Mouse (Mus musculus) kidney, postnatal 0 days (tissue): ENCODE measurements around the gene Il17f. TPM values are rescaled to one million over a fixed set of nuclear protein-coding genes. Genes with fewer than 3 reads are reported as not detected.

Experiments
- ATAC-seq: fragments of 200-750 bp; cut with Nextera tagmentation; replicated peaks from 2 replicates; pipeline ENCODE4 v1.8.0; 2017; ENCODE audit warnings: low read depth, moderate number of reproducible peaks, moderate TSS enrichment, moderate library complexity; ENCODE audit not compliant: low FRiP score
- DNase-seq: peaks from one replicate; pipeline ENCODE4 v3.0.0-alpha.2; 2016; ENCODE audit warnings: low spot score
- H3K27ac ChIP-seq: fragments of 300-500 bp; sonication (generic); 2 replicates; pipeline ENCODE4 v1.5.1; 2014; ENCODE audit warnings: mild to moderate bottlenecking
- H3K27me3 ChIP-seq: fragments of 300-500 bp; sonication (generic); 2 replicates; pipeline ENCODE4 v1.6.1; 2014; ENCODE audit warnings: low read length, mixed read lengths; ENCODE audit not compliant: insufficient read depth
- H3K36me3 ChIP-seq: fragments of 300-500 bp; sonication (generic); 2 replicates; pipeline ENCODE4 v1.6.1; 2014; ENCODE audit warnings: low read length, mixed read lengths; ENCODE audit not compliant: insufficient read depth
- H3K4me1 ChIP-seq: fragments of 300-500 bp; sonication (generic); replicated peaks from 2 replicates; pipeline ENCODE4 v1.6.1; 2014; ENCODE audit warnings: antibody characterized with exemption, low read length, mixed read lengths; ENCODE audit not compliant: insufficient read depth
- H3K4me2 ChIP-seq: fragments of 300-500 bp; sonication (generic); 2 replicates; pipeline ENCODE4 v1.6.1; 2014; ENCODE audit warnings: mild to moderate bottlenecking, low read length, moderate library complexity, mixed read lengths
- H3K4me3 ChIP-seq: fragments of 300-500 bp; sonication (generic); replicated peaks from 2 replicates; pipeline ENCODE4 v1.5.1; 2014; ENCODE audit warnings: low read depth, low read length
- H3K9ac ChIP-seq: fragments of 300-500 bp; sonication (generic); 2 replicates; pipeline ENCODE4 v1.6.1; 2014; ENCODE audit warnings: low read depth, low read length
- H3K9me3 ChIP-seq: fragments of 300-500 bp; sonication (generic); replicated peaks from 2 replicates; pipeline ENCODE4 v1.6.1; 2016; ENCODE audit warnings: low read length, inconsistent platforms, mixed read lengths
- CTCF ChIP-seq: IDR thresholded peaks from 2 replicates; pipeline ENCODE4 v1.5.1; 2016; ENCODE audit warnings: antibody characterized with exemption, low read depth, mild to moderate bottlenecking, moderate library complexity
- WGBS: fragments of 180-500 bp; shearing (Covaris S2); extraction: QIAGEN DNeasy Blood & Tissue Kit; methylation state at CpG from one replicate; pipeline ENCODE4 v1.1.7; 2014; 5-methylcytosine and 5-hydroxymethylcytosine counted together
- polyA plus RNA-seq: library from polyadenylated mRNA; unstranded; fragments of >200 nt; fragmentation: Nextera tagmentation; extraction: Ambion mirVana; gene quantifications from 2 replicates; pipeline ENCODE4 v1.2.1, GENCODE M21; 2015

Gene Il17f
- polyA plus RNA-seq, 1 experiment from 2014 or later, result not detected

DNA sequence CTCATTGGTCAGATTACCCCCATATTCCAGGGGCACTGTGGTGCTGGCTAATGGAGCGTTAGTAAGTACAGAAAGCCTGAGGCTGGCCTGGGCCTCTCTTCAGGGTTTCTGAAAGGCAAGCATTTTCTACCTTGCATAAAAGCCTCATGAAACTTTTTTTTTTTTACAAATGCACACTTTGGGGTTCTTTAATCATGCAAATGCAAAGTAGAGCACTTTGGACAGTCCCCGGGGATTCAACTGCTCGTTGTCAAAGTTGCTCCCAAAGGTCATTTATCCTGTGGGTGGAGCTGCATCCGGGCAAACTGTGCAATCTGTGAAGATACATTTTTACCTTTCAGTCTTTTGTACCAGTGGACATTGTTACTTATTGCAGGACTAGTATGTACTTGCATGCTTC lies 29.0 kb downstream of the Il17f start:
- Histone ChIP-seq H3K27me3 (no peaks in the 10 kb centered on the region), H3K4me1 (no peaks in the 10 kb centered on the region), H3K27ac (no peak overlapping the region), H3K4me3 (no peak overlapping the region), H3K9me3 (no peaks in the 10 kb centered on the region), H3K9ac (no peak overlapping the region), H3K36me3 (no peaks in the 10 kb centered on the region), H3K4me2 (no peak overlapping the region)
- ATAC-seq (no peak), DNase-seq (no peak)
- TF ChIP-seq CTCF, result no peak
- 70% methylated on average over 4 of the region's 4 CpGs for WGBS

DNA sequence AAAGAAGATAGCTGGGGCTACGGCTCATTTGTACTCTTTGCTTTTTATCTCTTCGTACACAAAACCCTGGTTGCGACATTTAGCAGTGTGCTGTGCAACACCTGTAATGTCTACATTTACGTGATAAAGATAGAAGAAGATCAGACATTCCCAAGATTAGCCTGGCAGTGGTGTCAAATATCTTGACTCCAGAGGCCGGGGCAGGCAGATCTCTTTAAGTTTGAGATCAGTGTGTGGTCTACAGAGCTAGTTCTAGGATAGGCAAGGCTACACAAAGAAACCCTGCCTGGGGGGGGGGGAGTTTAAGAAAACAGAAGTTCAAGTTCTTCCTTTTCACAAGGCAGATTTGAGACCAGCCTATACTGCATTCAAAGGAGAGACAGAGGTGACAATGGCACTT lies 30.1 kb downstream of the Il17f start:
- DNase-seq, result no peak
- H3K9me3 ChIP-seq, result no peaks in the 10 kb centered on the region
- H3K4me3 ChIP-seq, result no peak overlapping the region
- H3K4me1 ChIP-seq, result no peaks in the 10 kb centered on the region
- no peaks in the 10 kb centered on the region for H3K36me3 ChIP-seq
- 83% methylated on average over 5 of the region's 5 CpGs for WGBS
- H3K27me3 ChIP-seq, result no peaks in the 10 kb centered on the region
- H3K27ac ChIP-seq, result no peak overlapping the region
- no peak for ATAC-seq
- H3K9ac ChIP-seq, result no peak overlapping the region
- H3K4me2 ChIP-seq, result no peak overlapping the region
- TF ChIP-seq CTCF, result no peak

DNA sequence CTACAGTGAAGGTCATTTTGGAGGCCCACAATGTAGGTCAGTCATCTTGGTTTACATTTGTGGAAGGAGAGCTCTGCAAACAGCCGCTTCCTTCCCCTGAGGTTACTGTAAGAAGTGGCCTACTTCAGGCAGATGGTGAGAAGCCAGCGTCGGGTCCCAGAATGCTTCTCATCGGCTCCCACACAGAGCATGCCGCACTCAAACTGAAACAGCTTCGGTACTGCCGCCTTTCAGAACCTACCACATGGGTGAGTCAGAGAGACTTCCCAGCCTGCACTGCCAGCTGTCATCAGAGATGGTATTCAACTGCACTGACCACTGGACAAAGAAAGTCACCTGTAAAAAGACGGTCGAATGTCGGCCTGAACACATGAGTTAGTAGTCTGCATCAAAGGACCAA lies 30.6 kb downstream of the Il17f start:
- DNase-seq, result no peak
- no peaks in the 10 kb centered on the region for H3K36me3 ChIP-seq
- WGBS, result 77% methylated on average over 10 of the region's 10 CpGs
- no peaks in the 10 kb centered on the region for H3K9me3 ChIP-seq
- H3K4me3 ChIP-seq, result no peak overlapping the region
- H3K4me2 ChIP-seq, result no peak overlapping the region
- no peak overlapping the region for H3K9ac ChIP-seq
- H3K4me1 ChIP-seq, result no peaks in the 10 kb centered on the region
- H3K27ac ChIP-seq, result no peak overlapping the region
- H3K27me3 ChIP-seq, result no peaks in the 10 kb centered on the region
- ATAC-seq, result no peak
- no peak for TF ChIP-seq CTCF

DNA sequence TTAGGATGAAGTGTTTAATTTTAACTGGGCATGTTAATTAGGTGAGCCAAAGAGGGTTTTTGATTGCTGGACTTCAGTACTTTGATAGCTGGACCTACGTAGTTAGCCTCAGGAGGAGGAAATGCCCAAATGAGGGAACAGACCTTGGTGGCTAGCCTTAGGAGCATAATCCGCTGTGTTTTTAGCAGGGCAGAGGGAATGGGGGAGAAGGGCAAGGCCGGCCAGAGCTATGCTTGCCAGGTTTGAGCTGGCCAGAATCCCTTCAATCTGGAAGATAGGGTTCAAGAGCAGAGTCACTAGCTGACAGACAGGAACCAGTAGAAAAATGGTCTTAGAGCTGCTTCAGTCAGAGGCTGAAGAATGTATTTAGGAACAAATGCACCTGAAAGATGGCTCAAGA lies 32.8 kb downstream of the Il17f start:
- TF ChIP-seq CTCF, result no peak
- Histone ChIP-seq H3K4me3 (no peak overlapping the region), H3K4me1 (no peaks in the 10 kb centered on the region), H3K27me3 (no peaks in the 10 kb centered on the region), H3K9ac (no peak overlapping the region), H3K36me3 (no peaks in the 10 kb centered on the region), H3K9me3 (no peaks in the 10 kb centered on the region), H3K4me2 (no peak overlapping the region), H3K27ac (no peak overlapping the region)
- DNase-seq, result no peak
- no peak for ATAC-seq
- 72% methylated on average over 3 of the region's 3 CpGs for WGBS

DNA sequence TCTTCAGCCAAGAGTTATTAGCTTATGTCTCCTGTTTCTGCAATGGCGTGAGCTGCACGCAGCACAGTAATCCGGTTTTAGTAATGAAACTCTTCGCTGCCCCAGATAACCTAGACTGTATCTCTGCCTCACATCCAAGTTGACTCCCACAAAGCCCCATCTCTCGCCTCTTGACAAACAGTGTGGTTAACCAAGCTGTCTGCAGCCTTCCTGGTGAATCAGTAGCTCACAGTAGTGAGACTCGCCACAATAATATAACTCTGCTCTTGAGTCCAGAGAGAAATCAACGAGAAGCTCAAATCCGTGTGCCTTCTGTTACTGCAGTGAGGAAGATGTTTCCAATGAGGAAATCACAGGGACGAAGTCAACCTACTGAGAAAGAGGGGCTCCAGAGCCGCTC lies 36.0 kb downstream of the Il17f start:
- Histone ChIP-seq H3K4me2 (no peak overlapping the region), H3K9me3 (peaks cover 2% of the 10 kb centered on the region; the same call in 1 of the 2 replicates), H3K27me3 (no peaks in the 10 kb centered on the region), H3K4me3 (no peak overlapping the region), H3K27ac (no peak overlapping the region), H3K36me3 (no peaks in the 10 kb centered on the region), H3K4me1 (no peaks in the 10 kb centered on the region), H3K9ac (no peak overlapping the region)
- 77% methylated on average over 10 of the region's 10 CpGs for WGBS
- DNase-seq (no peak), ATAC-seq (no peak)
- TF ChIP-seq CTCF, result no peak

DNA sequence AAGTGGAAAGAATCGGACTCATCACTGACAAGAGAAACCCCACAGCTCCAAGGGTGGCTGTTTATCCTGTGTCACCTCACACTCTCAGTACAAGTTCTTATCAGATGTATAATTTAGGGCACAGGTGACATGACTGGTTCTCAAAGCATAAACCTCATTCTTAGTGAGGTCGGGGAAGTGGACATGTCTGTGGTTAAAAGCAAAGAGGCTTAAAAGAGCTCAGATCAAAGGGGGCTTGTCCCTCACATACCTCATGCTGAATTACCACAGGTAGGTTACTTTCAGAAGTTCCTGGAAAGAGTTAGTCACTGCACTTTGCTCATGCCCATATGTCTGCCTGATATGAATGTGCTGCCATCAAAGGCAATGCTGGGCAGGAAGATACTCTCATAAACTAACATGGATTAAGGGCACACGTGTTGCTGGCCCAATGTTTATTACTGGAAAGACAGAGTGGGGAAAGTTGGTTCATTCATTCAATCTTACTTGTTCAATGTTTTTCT lies 49.9 kb downstream of the Il17f start:
- H3K4me1 ChIP-seq, result no peaks in the 10 kb centered on the region
- H3K9me3 ChIP-seq, result no peaks in the 10 kb centered on the region
- H3K9ac ChIP-seq, result no peak overlapping the region
- DNase-seq (no peak), ATAC-seq (no peak)
- no peak for TF ChIP-seq CTCF
- no peak overlapping the region for H3K27ac ChIP-seq
- no peaks in the 10 kb centered on the region for H3K36me3 ChIP-seq
- WGBS, result 72% methylated on average over 3 of the region's 3 CpGs
- no peaks in the 10 kb centered on the region for H3K27me3 ChIP-seq
- no peak overlapping the region for H3K4me3 ChIP-seq
- no peak overlapping the region for H3K4me2 ChIP-seq

DNA sequence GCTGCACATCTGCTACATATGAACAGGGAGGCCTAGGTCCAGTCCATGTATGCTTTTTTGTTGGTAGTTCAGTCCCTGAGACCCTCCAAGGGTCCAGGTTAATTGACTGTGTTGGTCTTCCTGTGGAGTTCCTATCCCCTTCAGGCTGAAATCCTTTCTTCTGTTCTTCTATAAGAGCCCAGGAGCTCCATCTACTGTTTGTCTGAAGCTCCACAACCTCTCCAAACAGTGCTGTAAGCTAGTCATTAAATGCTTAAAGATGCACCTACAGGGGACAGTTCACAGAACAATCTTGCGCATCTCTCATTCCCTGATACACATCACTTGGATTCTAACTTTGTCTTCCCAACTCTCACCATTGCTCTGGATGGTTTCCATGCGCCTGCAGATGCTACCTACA lies 51.9 kb downstream of the Il17f start:
- Histone ChIP-seq H3K27ac (no peak overlapping the region), H3K4me2 (no peak overlapping the region), H3K4me3 (no peak overlapping the region), H3K9me3 (no peaks in the 10 kb centered on the region), H3K9ac (no peak overlapping the region), H3K27me3 (no peaks in the 10 kb centered on the region), H3K4me1 (no peaks in the 10 kb centered on the region), H3K36me3 (no peaks in the 10 kb centered on the region)
- ATAC-seq (no peak), DNase-seq (peak; percentile 60)
- 92% methylated on average over 2 of the region's 2 CpGs for WGBS
- peak; percentile 62 for TF ChIP-seq CTCF
